In the genomic region with DNA sequence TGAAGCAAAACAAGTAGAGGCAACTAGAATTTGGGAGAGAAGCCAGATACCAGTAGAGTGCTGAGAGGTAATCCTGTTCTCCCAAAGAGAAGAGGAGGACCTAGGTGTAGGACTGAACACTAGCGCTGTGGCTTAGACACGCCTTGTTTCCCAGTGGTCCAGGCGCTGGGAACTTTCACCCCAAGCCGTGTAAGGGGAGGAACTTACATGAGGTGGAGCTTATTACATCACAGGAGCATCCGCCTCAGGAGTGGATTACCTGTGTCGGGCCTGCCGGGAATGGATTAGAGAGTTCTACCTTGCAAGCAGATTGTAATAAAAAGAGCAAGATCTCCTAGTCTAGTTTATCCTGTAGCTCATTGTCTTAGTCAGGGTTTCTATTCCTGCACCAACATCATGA, we compare ENCODE assay signal across 22 mouse cellular contexts.
DNase-seq lines count a peak whose midpoint lies in the region; ATAC-seq and TF ChIP-seq lines count a peak whose summit lies in the region.
"Had no signal": no experiment of that assay in that cellular context is flagged by ENCODE, and none has a peak within 500 bp of the region (broad histone marks: within the 10 kb centered on the region; RNA-seq: fewer than 3 reads in every experiment).

No protein-coding gene starts in this region.

- TF ChIP-seq CTCF in liver, postnatal 0 days (IDR thresholded peaks at IDR 0.05; ENCODE audit: low read depth), result no peak

- no peak for ATAC-seq in liver, postnatal 0 days
- ATAC-seq: activated CD4-positive, CD25-positive, alpha-beta regulatory T cell, adult 4 months; CD4-positive, CD25-positive, alpha-beta regulatory T cell, adult 4 months; Patski had no signal

- H3K9me3 ChIP-seq in liver, postnatal 0 days (ENCODE audit: low read length), result peaks cover 4% of the 10 kb centered on the region
- H3K9me3 ChIP-seq: G1E had no signal

- no peaks in the 10 kb centered on the region for H3K36me3 ChIP-seq in liver, postnatal 0 days (replicated peaks; ENCODE audit: insufficient read depth, low read length)
- H3K36me3 ChIP-seq: G1E had no signal

- no peaks in the 10 kb centered on the region for H3K4me1 ChIP-seq in liver, postnatal 0 days (ENCODE audit: insufficient read depth)

- peak; percentile 75 for DNase-seq in heart, adult 11 months
- no peak for DNase-seq in heart, postnatal 25 days (ENCODE audit: low spot score)
- DNase-seq in R1 (ENCODE audit: low read depth, low spot score), result peak; percentile 52
- peak; percentile 11 for DNase-seq in fat pad, adult 2 months (ENCODE audit: extremely low read depth, low read depth, low spot score)
- no peak for DNase-seq in liver, postnatal 0 days
- DNase-seq in cerebellum, postnatal 25 days, result no peak
- DNase-seq: adrenal gland, adult 2 months; adrenal gland, adult 8-10 months; adrenal gland, postnatal 10 days; adrenal gland, postnatal 14 days; adrenal gland, postnatal 25 days; adrenal gland, postnatal 36 days; B cell, adult 2 months; cerebellum, adult 11 months; cerebellum, adult 11-12 months; cerebellum, adult 18-20 months; cerebellum, adult 2 months had no signal

- TF ChIP-seq EP300 in liver, postnatal 0 days (IDR thresholded peaks at IDR 0.05; ENCODE audit: low read depth), result no peak

- no peaks in the 10 kb centered on the region for H3K27me3 ChIP-seq in liver, postnatal 0 days (ENCODE audit: insufficient read depth, low read length)
- H3K27me3 ChIP-seq: CH12.LX, Patski had no signal

- H3K9ac ChIP-seq in liver, postnatal 0 days (replicated peaks), result no peak overlapping the region

- intact Hi-C loops in heart, postnatal 25 days (cut with DNase I), result no loop called here

- no peak overlapping the region for H3K4me2 ChIP-seq in liver, postnatal 0 days (ENCODE audit: low read depth, low read length)

- H3K27ac ChIP-seq in liver, postnatal 0 days (ENCODE audit: low read depth), result no peak overlapping the region

- no peak overlapping the region for H3K4me3 ChIP-seq in liver, postnatal 0 days (ENCODE audit: low read depth, low read length)

- 82% methylated on average over 7 of the region's 7 CpGs for WGBS in liver, postnatal 0 days (ENCODE audit: insufficient replicate concordance)

Comparison
In these comparisons a context has a peak if more than half of its experiments do, and no peak if none do; other contexts are left out.
1. DNase-seq: peak in heart, adult 11 months (single experiment), R1 (single experiment) and fat pad, adult 2 months (single experiment); none in heart, postnatal 25 days (single experiment), liver, postnatal 0 days (single experiment) and cerebellum, postnatal 25 days (0 of 2).